Mouse (Mus musculus) MEL (cell line): Measurements from ENCODE around the gene Zdhhc13.

Experiments
- CTCF ChIP-seq, 3 experiments: IDR thresholded peaks in 2 of 3; conservative IDR thresholded peaks in 1 of 3; 2 replicates each; pipeline ENCODE4 v1.5.1; 2011 to 2012; ENCODE audit warnings: low read length in 3 of 3, low read depth in 2 of 3, mild to moderate bottlenecking in 2 of 3, improper control_type of control experiment in 1 of 3, inconsistent platforms in 1 of 3, mixed read lengths in 1 of 3, moderate library complexity in 1 of 3; ENCODE audit not compliant: control insufficient read depth in 1 of 3, insufficient read depth in 1 of 3, poor library complexity in 1 of 3, severe bottlenecking in 1 of 3
- POLR2A ChIP-seq, 2 experiments: IDR thresholded peaks; 2 replicates each; pipeline ENCODE4 v1.6.1; 2011 to 2012; ENCODE audit warnings: low read length in 2 of 2, mild to moderate bottlenecking in 2 of 2, control low read depth in 1 of 2, improper control_type of control experiment in 1 of 2, low read depth in 1 of 2, moderate library complexity in 1 of 2; ENCODE audit not compliant: control insufficient read depth in 1 of 2, insufficient read depth in 1 of 2, poor library complexity in 1 of 2
- ZMIZ1 ChIP-seq: IDR thresholded peaks from 2 replicates; pipeline ENCODE4 v1.6.1; 2012; ENCODE audit warnings: low read depth, mild to moderate bottlenecking, inconsistent platforms, low read length, improper control_type of control experiment, moderate library complexity
- ZNF384 ChIP-seq: IDR thresholded peaks from 2 replicates; pipeline ENCODE4 v1.6.1; 2012; ENCODE audit warnings: low read depth, mild to moderate bottlenecking, inconsistent platforms, low read length, improper control_type of control experiment

DNA sequence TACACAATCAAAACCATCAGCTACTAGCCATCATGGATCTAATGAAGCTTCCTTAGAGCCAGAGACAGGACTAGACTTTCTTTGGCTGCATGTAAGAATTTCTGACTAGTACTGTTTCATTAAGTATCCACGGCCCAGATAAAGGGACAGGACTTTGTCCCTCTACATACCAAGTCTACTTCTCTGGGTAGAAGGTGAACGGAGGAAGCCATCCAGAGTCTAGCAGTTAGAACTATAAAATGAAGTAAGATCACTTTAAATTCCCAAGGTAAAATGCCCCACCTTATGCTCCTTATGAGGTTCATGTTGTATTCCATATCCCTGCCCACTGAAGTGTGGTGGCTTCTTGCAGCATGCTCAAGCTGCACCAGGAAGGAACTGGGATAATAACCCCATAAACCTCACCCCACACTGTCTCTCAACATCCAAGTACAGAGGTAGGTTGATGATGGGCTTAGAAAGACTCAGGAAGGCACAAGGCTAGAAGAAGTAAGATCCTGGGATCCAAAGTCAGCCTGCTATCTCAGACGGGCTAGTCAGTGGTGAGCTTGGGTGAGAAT lies 34.3 kb upstream of the Zdhhc13 start:
- TF ChIP-seq ZNF384 (no peak), ZMIZ1 (no peak), POLR2A (IDR thresholded peaks at IDR 0.05; ENCODE audit: control insufficient read depth in 1 of 2, insufficient read depth in 1 of 2, low read depth in 1 of 2, low read length in 2 of 2, poor library complexity in 1 of 2) (no peak), CTCF (IDR thresholded peaks at IDR 0.05 in 2 of 3, conservative IDR thresholded peaks at IDR 0.05 in 1 of 3; ENCODE audit: control insufficient read depth in 1 of 3, insufficient read depth in 1 of 3, low read depth in 2 of 3, low read length in 3 of 3, poor library complexity in 1 of 3, severe bottlenecking in 1 of 3) (no peak)
